Mouse (Mus musculus) thymus, adult 18-20 months (tissue): ENCODE data around the gene Slc5a3.

ENCODE experiments used
- DNase-seq, 2 experiments: peaks; one replicate each; pipeline ENCODE4 v3.0.0; 2022; ENCODE audit warnings: mixed read lengths in 2 of 2

Gene Slc5a3

DNA sequence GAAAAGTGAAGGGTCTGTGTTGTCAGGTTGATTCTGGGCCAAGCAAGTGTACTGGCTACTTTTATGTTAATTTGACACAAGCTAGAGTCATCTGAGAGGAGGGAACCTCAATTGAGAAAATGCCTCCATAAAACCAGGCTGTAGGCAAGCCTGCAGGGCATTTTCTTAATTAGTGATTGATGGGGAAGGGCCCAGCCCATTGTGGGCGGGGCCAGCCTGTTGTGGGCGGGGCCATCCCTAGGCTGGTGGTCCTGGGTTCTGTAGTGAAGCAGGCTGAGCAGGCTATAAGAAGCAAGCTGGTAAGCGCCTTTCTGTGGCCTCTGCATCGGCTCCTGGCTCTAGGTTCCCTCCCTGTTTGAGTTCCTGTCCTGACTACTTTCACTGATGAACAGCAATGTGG lies 69.1 kb downstream of the Slc5a3 start:
- no peak for DNase-seq

DNA sequence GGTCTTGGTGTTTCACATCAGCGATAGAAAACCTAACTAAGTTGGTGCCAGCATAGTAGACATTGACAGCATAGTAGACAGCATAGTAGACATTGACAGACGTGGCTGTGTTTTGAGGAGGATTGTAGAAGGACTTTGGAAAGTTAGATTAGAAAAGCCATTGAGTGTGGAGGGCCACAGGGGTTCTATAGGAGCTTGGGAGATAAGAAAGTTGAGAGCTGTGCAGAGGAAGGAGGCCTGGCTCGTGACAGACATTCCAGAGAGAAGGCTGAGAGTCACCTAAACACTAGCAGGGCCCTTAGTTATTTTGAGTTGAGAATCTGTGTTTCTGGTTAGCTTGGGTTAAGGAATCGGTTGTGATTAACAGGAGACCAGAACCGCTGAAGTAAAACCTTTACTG lies 69.5 kb downstream of the Slc5a3 start:
- no peak for DNase-seq

- DNase-seq = no peak
These were observed 71.7 kb downstream of the Slc5a3 start for GRCm38 (mm10) chr16:92129843-92130242.

DNA sequence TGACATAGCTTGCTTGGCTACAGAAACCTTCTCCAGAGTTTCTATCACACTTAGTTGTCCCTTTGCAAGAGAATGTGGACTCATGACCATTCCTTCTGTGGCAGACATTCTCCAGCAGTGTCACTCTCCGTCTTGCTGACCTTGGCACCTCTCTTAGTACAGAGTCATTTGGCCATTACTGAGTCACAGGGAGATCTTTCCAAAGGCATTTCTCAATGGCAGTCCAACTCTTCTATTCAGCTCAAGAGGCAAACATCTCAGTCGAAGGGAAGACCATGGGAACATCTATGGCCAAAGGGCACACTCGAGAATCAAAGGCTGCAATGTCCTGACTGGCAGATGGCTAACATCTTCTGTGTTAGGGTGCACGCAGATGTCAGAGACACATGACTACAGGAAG lies 74.4 kb downstream of the Slc5a3 start:
- DNase-seq = no peak

- DNase-seq = no peak
These were observed 76.1 kb downstream of the Slc5a3 start for GRCm38 (mm10) chr16:92134148-92134764.

- no peak for DNase-seq
These were observed 78.2 kb downstream of the Slc5a3 start for GRCm38 (mm10) chr16:92136275-92136674.
